Mouse (Mus musculus): Measurements from ENCODE around the gene Lmf1.

Gene Lmf1

DNA sequence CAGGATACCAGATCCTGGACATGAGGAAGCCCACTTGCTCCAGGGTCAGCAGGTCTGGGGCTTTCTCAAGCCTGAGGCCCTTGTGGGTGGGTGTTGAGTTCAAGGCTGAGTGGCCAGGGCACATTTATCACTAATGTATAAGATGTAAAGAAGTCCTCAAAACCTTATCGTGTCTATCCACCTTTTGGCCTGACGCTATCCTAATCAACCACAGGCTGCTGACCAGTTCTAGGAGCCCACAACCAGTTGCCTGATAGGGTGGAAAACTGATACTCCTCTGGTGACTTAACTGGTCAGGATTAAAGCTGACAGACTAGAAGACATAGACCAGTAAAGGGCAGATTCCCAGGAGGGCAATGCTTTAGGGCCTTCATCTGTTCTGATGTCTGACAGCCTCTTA lies 131.1 kb downstream of the Lmf1 start:
- DNase-seq (ENCODE audit: low read depth) = no peak

DNA sequence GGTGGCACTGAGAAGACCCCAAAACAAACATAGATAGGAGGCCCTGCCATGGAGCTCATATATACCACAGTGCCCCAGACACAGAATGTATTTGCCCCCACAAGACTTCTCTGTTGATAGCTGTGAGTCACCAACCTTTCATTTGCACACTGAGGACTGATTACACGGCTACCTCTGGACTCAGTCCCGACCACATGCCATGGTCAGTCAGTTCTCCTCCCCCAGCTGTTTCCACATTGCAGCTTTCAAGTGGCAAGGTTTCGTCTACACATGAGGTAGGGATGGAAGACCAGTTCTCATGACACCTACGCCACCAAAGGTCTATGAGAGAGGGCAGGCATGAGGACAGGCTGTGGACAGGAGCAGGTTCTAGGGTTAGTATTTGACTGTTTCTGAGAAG lies 132.3 kb downstream of the Lmf1 start:
- DNase-seq (ENCODE audit: low read depth) = no peak
